ENCODE assay signal across 6 mouse cellular contexts in genomic region chr3:44298166-44298565, GRCm38 (mm10).
DNase-seq lines count a peak whose midpoint lies in the region; TF ChIP-seq lines count a peak whose summit lies in the region.
"Not testable (repeated sequence)": the region's sequence is repeated elsewhere in the genome, so short reads cannot be mapped to it uniquely, and the experiment has no call there.

No protein-coding gene starts in this region.

- H3K27ac ChIP-seq in ES-Bruce4 (ENCODE audit: insufficient read depth, low read length) (peak overlapping the region; percentile 65), ES-E14 (ENCODE audit: insufficient read depth, low read depth, low read length, poor library complexity, severe bottlenecking) (peak overlapping the region; percentile 92; the same call in 1 of the 2 replicates)

- H3K9ac ChIP-seq in ES-Bruce4 (ENCODE audit: low read depth, poor library complexity, severe bottlenecking); ES-E14 (ENCODE audit: insufficient read depth, low read depth, low read length, poor library complexity, severe bottlenecking): not testable (repeated sequence)

- TF ChIP-seq CTCF in ES-Bruce4 (IDR thresholded peaks at IDR 0.05; ENCODE audit: low read depth, low read length) = not testable (repeated sequence)

- in situ Hi-C loops in ES-E14 (cut with MboI; ENCODE audit: low sequenced_read_pairs in 2 of 2, unreplicated experiment in 2 of 2) = not testable (repeated sequence)

- DNase-seq in ES-CJ7 (ENCODE audit: low read depth, low spot score) (peak; percentile 93), ES-E14 (ENCODE audit: low read depth, low spot score) (peak; percentile 50), R1 (ENCODE audit: low read depth, low spot score) (peak; percentile 94), WW6 (ENCODE audit: low read depth, low spot score) (peak; percentile 31), ZHBTc4 (ENCODE audit: low read depth, low spot score) (peak; percentile 86)

- not testable (repeated sequence) for H3K27me3 ChIP-seq in ES-Bruce4 (ENCODE audit: control insufficient read depth, insufficient read depth, low read length, poor library complexity, severe bottlenecking)

- TF ChIP-seq EP300 in ES-Bruce4 (IDR thresholded peaks at IDR 0.05; ENCODE audit: insufficient read depth, low read depth, low read length) = not testable (repeated sequence)

- not testable (repeated sequence) for H3K4me1 ChIP-seq in ES-Bruce4 (ENCODE audit: control insufficient read depth, insufficient read depth, low read length); ES-E14 (ENCODE audit: control insufficient read depth in 2 of 2, insufficient read depth in 2 of 2, low read length in 2 of 2, poor library complexity in 1 of 2)

- H3K9me3 ChIP-seq in ES-Bruce4 (replicated peaks; ENCODE audit: control insufficient read depth, insufficient read depth, low read length, poor library complexity, severe bottlenecking); ES-E14 (ENCODE audit: control insufficient read depth, insufficient read depth, low read depth, low read length): not testable (repeated sequence)

- H3K4me3 ChIP-seq in ES-Bruce4 (ENCODE audit: low read depth, low read length); ES-E14 (ENCODE audit: insufficient read depth in 1 of 2, low read depth in 1 of 2, low read length in 2 of 2, poor library complexity in 1 of 2, severe bottlenecking in 1 of 2): not testable (repeated sequence)

- not testable (repeated sequence) for H3K36me3 ChIP-seq in ES-Bruce4 (ENCODE audit: control insufficient read depth, insufficient read depth, low read length, poor library complexity, severe bottlenecking); ES-E14 (ENCODE audit: control insufficient read depth, insufficient read depth, low read length, poor library complexity, severe bottlenecking)

- TF ChIP-seq POLR2A in ES-Bruce4 (IDR thresholded peaks at IDR 0.05; ENCODE audit: insufficient read depth, low read length) = not testable (repeated sequence)

Comparison
In these comparisons a context has a peak if more than half of its experiments do, and no peak if none do; other contexts are left out.
1. DNase-seq: peak in every context shown above with its lines; median percentile 94 in R1; 93 in ES-CJ7; 86 in ZHBTc4; 50 in ES-E14; 31 in WW6.